Comparison of ENCODE assay signal across 8 mouse cellular contexts in the genomic region with DNA sequence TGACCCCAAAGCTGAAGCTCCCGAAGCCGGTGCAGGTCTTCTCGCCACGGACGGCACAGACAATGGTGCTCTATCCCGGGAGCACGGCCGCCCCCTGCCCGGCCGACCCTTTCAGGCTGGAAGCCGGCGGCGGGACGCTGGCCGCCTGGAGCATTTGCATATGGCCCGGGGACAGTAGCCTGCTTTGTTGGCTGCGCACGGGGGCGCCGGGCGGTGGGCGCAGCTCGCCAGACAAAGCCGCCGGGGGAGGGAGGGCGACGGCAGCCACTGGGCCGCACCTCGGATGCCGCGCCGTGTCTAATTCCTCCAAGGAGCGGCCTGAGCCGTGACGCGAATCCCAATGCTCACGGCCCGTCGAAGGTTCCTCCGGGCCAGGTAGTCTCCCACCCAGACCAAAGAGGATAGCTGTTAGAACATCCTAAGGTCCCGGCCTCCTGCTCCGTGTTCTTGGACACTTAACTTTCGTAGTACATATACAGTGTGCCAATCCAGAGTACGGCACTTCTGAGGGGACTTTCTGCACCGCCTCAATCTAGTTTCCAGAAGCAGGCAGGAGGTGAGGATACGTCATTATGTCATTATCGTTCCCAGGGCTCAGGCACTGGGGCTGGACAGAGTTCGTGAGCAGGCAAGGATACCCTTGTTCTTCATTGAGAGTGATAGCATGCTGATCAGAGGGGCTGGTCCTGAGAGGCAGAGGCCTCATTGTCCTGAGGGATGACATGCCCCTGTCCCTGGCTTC. TPM values are rescaled to one million over a fixed set of nuclear protein-coding genes. Genes with fewer than 3 reads are reported as not detected.
DNase-seq lines count a peak whose midpoint lies in the region; ATAC-seq and TF ChIP-seq lines count a peak whose summit lies in the region.

No protein-coding gene starts in this region.

- no peak overlapping the region for H3K4me3 ChIP-seq in cerebellum, adult 2 months (replicated peaks; ENCODE audit: insufficient read depth, low read depth, low read length)
- peak overlapping the region; percentile 29 for H3K4me3 ChIP-seq in limb, embryonic 13.5 days

- H3K36me3 ChIP-seq in limb, embryonic 13.5 days: no peaks in the 10 kb centered on the region

- no peak for ATAC-seq in limb, embryonic 13.5 days (ENCODE audit: low FRiP score, low read depth)
- ATAC-seq in monocyte, adult 5-6 weeks (replicated peaks; ENCODE audit: insufficient number of reproducible peaks, low FRiP score, low TSS enrichment, poor library complexity, severe bottlenecking): no peak

- 56% methylated on average over 48 of the region's 48 CpGs for WGBS in cerebellum, adult 2 months
- WGBS in limb, embryonic 13.5 days: 3% methylated on average over 37 of the region's 48 CpGs

- TF ChIP-seq CTCF in cerebellum, adult 2 months (IDR thresholded peaks at IDR 0.05; ENCODE audit: borderline replicate concordance, insufficient read depth, low read depth, low read length): no peak

- no peak overlapping the region for H3K27ac ChIP-seq in cerebellum, adult 2 months (ENCODE audit: insufficient read depth, low read length)
- H3K27ac ChIP-seq in limb, embryonic 13.5 days: no peak overlapping the region

- peak; percentile 5 to 15 for DNase-seq in cerebellum, adult 18-20 months
- no peak for DNase-seq in cerebellum, adult 2 months
- peak; percentile 52 for DNase-seq in right cerebral cortex, postnatal 4 days
- DNase-seq in right cerebral cortex, postnatal 36 days (ENCODE audit: low spot score in 2 of 2): no peak
- DNase-seq in urinary bladder, postnatal 36 days (ENCODE audit: low spot score in 2 of 2): no peak
- DNase-seq in gastrocnemius, adult 8-10 months (ENCODE audit: low spot score in 2 of 2): no peak

- H3K9ac ChIP-seq in limb, embryonic 13.5 days: peak overlapping the region; percentile 1; the same call in 1 of the 2 replicates

- H3K9me3 ChIP-seq in limb, embryonic 13.5 days: no peaks in the 10 kb centered on the region

- TF ChIP-seq POLR2A in cerebellum, adult 2 months (IDR thresholded peaks at IDR 0.05; ENCODE audit: borderline replicate concordance, insufficient read depth, low read length): no peak

- no peaks in the 10 kb centered on the region for H3K27me3 ChIP-seq in cerebellum, adult 2 months (ENCODE audit: control insufficient read depth, insufficient read depth, low read length)
- peaks cover 100% of the 10 kb centered on the region for H3K27me3 ChIP-seq in limb, embryonic 13.5 days

- H3K4me2 ChIP-seq in limb, embryonic 13.5 days (replicated peaks): peak overlapping the region; percentile 54

- H3K4me1 ChIP-seq in cerebellum, adult 2 months (ENCODE audit: control insufficient read depth, insufficient read depth, low read length): peaks cover 19% of the 10 kb centered on the region
- H3K4me1 ChIP-seq in limb, embryonic 13.5 days: peaks cover 4% of the 10 kb centered on the region; the same call in 1 of the 2 replicates

RNA-seq across cellular contexts. Expression of gene Rhbg, which starts 13.3 kb away (rescaled TPM):
- polyA plus RNA-seq in cerebellum, adult 2 months (2012; rRNA removed): 0.08 and 0.17 TPM in 2 replicates
- polyA plus RNA-seq in limb, embryonic 13.5 days (2015; fragmentation: Nextera tagmentation; extraction: Ambion mirVana): 4.8 and 5.7 TPM in 2 replicates
- total RNA-seq in monocyte, adult 5-6 weeks (2017): not detected in 3 replicates
- total RNA-seq in gastrocnemius, adult 8-10 months (2022): not detected

RNA-seq across cellular contexts. Expression of gene Gm38392, which starts 45.8 kb away (rescaled TPM):
- 0.10 TPM in 1 of 2 replicates, not detected in the other for polyA plus RNA-seq in cerebellum, adult 2 months (2012; rRNA removed)
- polyA plus RNA-seq in limb, embryonic 13.5 days (2015; fragmentation: Nextera tagmentation; extraction: Ambion mirVana): 0.80 and 1.0 TPM in 2 replicates
- 0.43 TPM in 1 of 3 replicates, not detected in the others for total RNA-seq in monocyte, adult 5-6 weeks (2017)
- 1 to 10 TPM in 1 of 4 experiments, under 1 TPM in 3; 0.72 to 2.2 (median 0.81) TPM for total RNA-seq in gastrocnemius, adult 8-10 months (2022)

RNA-seq across cellular contexts. Expression of gene Tsacc, which starts 55.6 kb away (rescaled TPM):
- 4.0 and 4.2 TPM in 2 replicates for polyA plus RNA-seq in cerebellum, adult 2 months (2012; rRNA removed)
- 12.8 and 15.5 TPM in 2 replicates for polyA plus RNA-seq in limb, embryonic 13.5 days (2015; fragmentation: Nextera tagmentation; extraction: Ambion mirVana)
- total RNA-seq in monocyte, adult 5-6 weeks (2017): 5.1 TPM in 1 of 3 replicates, not detected in the others
- total RNA-seq in gastrocnemius, adult 8-10 months (2022): 1 to 10 TPM; 2.6 to 7.3 (median 6.1) TPM

RNA-seq across cellular contexts. Expression of gene Cct3, which starts 55.7 kb away (rescaled TPM):
- polyA plus RNA-seq in cerebellum, adult 2 months (2012; rRNA removed): 189 and 197 TPM in 2 replicates
- 557 and 573 TPM in 2 replicates for polyA plus RNA-seq in limb, embryonic 13.5 days (2015; fragmentation: Nextera tagmentation; extraction: Ambion mirVana)
- 95.0 to 123 TPM (median 105 TPM) in 3 replicates for total RNA-seq in monocyte, adult 5-6 weeks (2017)
- total RNA-seq in gastrocnemius, adult 8-10 months (2022): 100 to 1,000 TPM in 1 of 4 experiments, 10 to 100 TPM in 3; 91.1 to 102 (median 92.6) TPM

Comparison
In these comparisons a context has a peak if more than half of its experiments do, and no peak if none do; other contexts are left out.
1. DNase-seq: peak in cerebellum, adult 18-20 months (2 of 2) and right cerebral cortex, postnatal 4 days (single experiment); none in cerebellum, adult 2 months (0 of 2), right cerebral cortex, postnatal 36 days (0 of 2), urinary bladder, postnatal 36 days (0 of 2) and gastrocnemius, adult 8-10 months (0 of 2).